Mouse (Mus musculus) E14TG2a.4 (cell line): ENCODE data around the gene Hist1h2bg.
"Not testable (repeated sequence)": the region's sequence is repeated elsewhere in the genome, so short reads cannot be mapped to it uniquely, and the experiment has no call there.

Source experiments
- CTCF ChIP-seq: conservative IDR thresholded peaks from 2 replicates; pipeline ENCODE4 v1.5.1; 2014; ENCODE audit warnings: low read length
- NANOG ChIP-seq: IDR thresholded peaks from 2 replicates; pipeline ENCODE4 v1.6.1; 2014; ENCODE audit warnings: borderline replicate concordance, low read length, mixed read lengths
- POU5F1 ChIP-seq: IDR thresholded peaks from 2 replicates; pipeline ENCODE4 v1.6.1; 2014; ENCODE audit warnings: low read length, borderline replicate concordance

DNA sequence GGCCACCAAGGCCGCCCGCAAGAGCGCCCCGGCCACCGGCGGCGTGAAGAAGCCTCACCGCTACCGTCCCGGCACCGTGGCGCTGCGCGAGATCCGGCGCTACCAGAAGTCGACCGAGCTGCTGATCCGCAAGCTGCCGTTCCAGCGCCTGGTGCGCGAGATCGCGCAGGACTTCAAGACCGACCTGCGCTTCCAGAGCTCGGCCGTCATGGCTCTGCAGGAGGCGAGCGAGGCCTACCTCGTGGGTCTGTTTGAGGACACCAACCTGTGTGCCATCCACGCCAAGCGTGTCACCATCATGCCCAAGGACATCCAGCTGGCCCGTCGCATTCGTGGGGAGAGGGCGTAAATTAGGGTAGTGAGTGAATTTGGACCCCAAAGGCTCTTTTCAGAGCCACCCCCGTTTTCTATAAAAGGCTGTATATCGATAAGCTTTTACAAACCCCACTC lies 4.7 kb downstream of the Hist1h2bg start:
- TF ChIP-seq CTCF, POU5F1, NANOG: not testable (repeated sequence)
